Mouse (Mus musculus): ENCODE data around the gene Egfl7.

Gene Egfl7

GRCm38 (mm10) chr2:26638039-26638438 lies 58.2 kb downstream of the Egfl7 start:
- DNase-seq (ENCODE audit: extremely low spot score, low read depth, low spot score): no peak

DNA sequence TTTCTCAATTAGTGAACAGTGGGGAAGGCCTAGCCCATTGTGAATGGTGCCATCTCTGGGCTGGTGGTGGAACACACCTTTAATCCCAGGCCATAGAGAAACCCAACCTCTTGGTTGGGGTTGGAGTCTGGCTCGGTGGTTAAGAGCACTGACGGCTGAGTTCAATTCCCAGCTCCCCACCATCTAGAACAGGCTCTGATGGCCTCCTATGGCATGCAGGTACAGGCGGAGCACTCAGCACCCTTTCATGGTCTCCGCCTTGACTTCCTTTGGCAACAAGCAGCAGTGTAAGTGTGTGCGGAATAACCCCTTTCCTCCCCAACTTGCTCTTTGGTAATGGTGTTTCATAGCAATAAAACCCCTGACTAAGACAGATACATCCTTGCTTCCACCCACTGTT lies 58.8 kb downstream of the Egfl7 start:
- no peak for DNase-seq (ENCODE audit: extremely low spot score, low read depth, low spot score)

DNA sequence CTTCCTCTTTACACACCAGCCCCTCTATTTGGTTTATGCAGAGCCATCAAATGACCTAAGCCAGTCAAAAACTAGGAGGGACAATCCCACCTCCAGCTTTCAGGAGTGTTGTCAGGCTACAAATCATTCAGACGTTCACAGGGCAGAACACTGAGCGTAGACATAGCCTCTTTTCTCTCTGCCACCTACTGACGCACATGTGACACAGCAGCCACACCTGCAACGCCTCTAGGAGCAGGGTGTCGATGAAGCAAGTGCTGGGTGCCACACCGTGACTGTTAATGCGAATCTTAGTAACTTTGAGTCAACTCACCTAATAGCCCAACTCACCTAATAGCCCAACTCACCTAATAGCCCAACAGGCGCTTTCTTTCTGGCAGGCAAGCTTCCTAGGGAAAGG lies 59.3 kb downstream of the Egfl7 start:
- no peak for DNase-seq (ENCODE audit: extremely low spot score, low read depth, low spot score)

GRCm38 (mm10) chr2:26639838-26640830 lies 60.3 kb downstream of the Egfl7 start:
- DNase-seq (ENCODE audit: extremely low spot score, low read depth, low spot score): peak; percentile 88

- no peak for DNase-seq (ENCODE audit: extremely low spot score, low read depth, low spot score)
Measured at GRCm38 (mm10) chr2:26641006-26641647, 61.3 kb downstream of the Egfl7 start.

Data from hindlimb bud, embryonic 11.5 days (tissue).